Mouse (Mus musculus): Measurements from ENCODE around the gene Ube2r2.

The Ube2r2 gene

DNA sequence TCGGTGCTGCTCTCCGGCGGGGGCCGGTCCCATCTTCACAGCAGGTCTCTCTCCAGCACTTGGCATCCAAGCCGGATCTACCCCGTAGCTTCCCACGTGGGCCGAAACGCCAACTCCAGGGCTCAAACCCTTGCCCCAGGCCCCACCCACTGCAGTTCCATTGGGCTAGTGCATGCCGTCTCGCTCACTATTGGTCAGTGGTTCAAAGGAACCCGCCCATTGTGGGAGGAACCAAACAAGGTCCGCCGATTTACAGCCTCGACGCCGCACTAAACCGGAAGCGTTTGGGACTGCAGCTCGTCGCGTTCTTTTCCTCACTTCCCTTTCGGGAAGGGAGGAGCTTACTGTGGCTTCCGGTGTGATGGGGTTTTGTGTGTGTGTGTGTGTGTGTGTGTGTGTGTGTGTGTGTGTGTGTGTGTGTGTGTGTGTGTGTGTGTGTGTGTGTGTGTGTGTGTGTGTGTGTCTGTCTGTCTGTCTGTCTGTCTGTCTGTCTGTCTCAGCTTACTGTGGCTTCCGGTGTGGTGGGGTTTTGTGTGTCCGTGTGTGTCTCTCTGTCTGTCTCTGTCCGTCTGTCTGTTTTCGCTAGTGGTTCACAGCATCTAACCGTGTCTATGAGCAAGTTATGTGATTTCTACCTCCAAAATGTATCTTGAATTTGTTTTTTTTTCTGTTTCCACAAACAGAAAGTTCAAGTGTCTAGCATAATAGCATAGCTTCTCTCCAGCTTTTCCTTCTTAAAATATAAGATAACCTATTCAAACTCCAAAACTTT is 11.2 kb upstream of the Ube2r2 start, which contains the start of gene Nol6:
TSS of gene Nol6 (minus strand) at position 276 of the 772 bp plus-strand sequence.
- DNase-seq = peak; percentile 99

DNA sequence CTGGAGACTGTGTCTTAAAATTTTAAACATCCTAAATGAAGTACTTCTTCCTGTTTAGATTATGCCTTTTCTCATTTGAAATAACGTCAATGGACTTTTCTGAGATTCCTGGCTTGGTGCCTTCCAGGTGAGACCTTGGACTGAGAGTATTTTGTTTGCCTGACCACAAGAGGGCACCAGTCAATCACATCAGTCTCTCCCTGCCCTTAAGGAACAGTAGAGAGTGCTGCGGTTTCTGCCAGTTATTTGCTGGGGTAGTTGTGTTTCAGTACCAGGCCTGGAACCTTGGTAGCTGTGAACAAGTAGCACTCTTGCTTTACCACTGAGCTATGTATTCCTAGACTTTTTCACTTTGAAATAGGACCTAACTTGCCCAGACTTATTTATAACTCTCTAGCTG is 6.1 kb upstream of the Ube2r2 start:
- DNase-seq = peak; percentile 63

DNA sequence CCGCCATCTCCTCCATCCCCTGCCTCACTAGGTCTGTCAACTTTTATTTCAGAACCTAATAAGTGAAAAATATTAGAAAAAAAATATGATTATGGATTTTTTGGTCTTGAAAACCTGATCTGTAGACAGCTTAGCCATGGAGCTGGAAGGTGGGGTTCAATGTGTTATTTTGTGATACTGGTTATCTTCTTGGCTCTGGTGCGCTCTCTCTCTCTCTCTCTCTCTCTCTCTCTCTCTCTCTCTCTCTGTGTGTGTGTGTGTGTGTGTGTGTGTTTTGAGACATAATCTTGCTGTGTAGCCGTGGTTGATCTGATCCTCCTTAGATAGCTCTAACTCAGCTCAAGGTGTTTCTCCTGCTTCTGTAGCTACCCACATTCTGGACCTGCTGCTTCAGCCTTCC is 5.7 kb upstream of the Ube2r2 start:
- no peak for DNase-seq

DNA sequence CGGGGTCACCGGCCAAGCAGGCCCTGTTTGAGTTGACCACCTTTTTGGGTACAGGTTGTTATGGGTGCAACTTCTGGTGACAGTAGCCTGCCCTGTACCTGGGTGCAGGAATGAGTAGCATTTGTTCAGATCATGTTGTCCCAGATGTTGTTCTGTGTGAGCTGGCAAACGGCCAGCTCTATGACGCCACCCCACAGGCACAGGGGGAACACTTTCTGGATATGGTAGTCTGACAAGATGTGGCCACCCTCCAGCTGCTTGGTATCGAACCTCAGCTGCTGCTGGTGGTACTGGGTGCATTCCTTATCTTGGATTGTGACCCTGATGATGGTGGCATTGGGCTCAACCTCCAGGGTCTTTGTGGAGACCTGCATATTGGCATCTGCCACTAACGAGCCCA is 3.1 kb upstream of the Ube2r2 start:
- DNase-seq = no peak

DNA sequence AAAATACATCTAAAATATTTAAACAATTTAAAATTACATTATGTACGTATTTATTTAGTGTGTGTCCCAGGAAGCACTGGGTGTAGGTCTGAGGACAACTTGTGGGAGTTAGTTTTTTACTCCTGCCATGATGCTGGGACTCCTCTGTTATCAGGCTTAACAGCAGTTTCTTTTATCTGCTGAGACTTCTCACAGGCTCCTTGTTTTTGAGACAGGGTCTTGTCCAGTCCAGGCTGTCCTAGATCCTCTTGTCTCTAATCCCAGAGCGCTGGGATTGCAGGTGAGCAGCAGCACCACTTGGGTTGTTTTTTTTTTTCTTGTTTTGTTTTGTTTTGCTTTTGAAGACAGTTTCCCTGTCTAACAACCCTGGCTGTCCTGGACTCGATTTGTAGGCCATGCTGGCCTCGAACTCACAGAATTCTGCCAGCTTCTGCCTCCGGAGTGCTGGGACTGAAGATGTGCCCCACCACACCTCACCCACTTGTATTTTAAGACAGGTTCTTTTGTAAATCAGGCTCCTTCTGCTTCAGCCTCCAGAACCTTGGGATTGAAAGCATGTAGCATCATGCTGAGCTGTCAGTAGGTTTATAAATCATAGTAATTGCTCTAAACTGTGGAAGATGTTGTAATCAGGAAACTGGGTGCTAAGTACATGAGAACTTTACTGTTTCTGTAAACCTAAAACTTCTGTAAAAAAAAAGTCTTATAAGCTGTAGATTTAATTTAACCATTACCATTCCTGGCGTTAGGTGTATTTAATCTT is 1.8 kb upstream of the Ube2r2 start:
- no peak for DNase-seq

DNA sequence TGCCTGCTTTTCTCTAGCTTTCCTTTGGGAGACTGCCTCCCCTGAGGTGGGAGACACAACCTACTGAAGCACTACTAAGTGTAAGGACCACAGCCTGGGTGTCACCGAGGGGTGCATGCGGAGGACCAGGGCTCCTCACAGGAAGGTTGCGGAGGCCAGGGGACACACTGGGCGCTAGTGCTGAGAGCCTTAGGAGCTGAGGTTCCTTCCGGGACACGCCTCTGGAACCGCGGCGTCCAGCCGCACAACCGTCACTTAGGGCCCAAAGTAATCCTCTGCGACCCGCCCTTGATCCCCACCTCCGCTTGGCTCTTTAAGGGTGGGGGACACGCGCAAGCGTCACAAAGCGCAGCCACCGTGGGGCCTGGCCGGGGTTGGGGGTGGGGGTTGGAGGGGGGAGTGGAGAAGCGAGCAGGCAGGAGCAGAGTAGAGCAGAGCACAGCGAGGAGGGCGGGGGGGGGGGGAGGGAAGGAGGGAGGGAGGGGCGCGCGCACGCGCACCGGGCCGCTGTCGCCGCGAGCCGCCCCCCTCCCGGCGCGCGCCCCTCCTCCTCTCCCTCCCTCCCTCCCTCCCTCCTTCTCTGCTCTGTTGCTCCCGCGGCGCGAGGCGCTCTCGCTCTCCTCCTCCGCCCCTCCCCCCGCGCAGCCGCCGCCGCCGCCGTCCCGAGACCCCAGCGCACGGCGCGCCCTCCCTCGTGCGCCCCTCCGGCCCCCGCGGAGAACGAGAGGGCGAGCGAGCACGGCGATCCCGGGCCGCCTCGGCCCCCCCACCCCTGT is 420 bp upstream of the Ube2r2 start:
- peak; percentile 78 for DNase-seq

DNA sequence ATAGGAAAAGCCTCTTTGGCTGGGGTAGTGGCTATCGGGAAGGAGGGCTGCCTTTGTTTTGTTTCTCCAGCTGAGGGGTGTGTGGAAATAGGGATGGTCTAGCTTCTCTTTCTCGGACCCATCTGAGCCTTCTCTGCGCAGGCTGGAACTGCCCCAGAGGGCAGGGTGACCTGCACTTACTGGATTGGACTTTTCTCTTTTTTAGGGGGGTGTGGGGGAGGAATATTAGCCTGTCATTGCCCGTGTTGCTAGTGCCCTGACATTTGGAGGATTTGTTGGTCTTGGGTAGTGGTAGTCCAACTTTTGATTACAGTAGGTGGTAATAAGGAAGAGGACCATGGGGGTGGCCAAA is 887 bp downstream of the Ube2r2 start:
- peak; percentile 59 for DNase-seq

DNA sequence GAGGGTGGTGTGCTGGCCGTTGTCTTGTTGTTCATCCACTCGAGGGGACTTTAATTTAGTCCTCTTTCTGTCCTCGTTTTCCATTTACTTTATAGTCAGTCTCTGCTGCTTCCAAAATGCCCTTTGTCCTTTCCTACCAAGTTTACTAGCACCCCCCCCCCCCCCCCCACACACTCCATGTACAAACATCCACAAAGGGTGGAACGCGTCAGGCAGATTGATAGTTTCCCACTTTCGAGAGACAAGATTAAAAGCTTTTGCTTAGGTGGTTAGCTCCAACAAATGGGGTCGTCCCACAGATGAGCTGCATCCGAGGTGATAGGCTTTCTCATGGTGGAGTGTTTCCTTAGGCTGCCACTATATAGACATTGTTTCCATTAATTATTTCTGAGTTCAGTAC is 1.3 kb downstream of the Ube2r2 start:
- no peak for DNase-seq

DNA sequence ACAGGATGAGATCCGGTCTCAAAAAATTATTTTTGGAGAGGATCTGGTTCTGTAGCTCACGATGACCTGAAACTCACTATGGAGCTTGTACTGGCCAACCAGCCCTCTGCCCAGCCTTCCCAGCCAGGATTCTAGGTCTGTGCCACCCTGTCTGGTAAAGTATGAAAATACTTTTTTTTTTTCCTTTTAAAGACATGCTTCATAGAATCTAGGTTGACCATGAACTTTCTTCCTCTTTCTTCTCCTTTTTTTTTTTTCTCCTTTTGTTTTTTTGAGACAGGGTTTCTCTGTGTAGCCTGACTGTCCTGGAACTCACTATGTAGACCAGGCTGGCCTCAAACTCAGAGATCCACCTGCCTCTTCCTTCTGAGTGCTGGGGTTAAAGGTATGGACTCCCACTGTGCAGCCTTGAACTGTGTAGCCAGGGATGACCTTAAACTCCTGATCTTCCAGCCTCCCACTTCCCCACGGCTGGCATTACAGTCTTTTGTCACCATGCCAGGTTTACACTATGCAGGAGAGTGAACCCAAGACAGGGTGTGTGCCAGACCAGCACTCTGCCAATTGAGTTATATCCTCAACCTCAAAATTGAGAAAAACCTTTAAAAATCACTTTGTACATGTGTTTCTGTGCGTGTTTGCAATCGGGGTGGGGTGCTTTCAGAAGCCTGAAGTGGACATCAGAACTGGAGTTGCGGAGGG is 4.8 kb downstream of the Ube2r2 start:
- no peak for DNase-seq

DNA sequence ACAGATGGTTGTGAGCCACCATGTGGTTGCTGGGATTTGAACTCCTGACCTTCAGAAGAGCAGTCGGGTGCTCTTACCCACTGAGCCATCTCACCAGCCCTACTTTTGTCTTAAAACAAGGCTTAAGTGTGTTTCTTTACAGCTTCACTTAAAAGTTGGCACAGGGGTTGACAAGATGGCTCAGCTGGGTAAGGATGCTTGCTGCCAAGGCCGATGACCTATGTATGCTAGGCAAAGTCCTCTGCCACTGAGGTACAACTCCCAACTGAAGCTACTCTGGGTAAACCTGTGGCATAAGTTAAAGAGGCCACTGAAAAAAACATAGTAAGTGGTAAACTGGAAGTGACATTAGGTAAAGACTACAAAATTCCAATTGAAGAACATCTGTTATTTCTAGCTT is 7.1 kb downstream of the Ube2r2 start:
- DNase-seq = no peak

DNA sequence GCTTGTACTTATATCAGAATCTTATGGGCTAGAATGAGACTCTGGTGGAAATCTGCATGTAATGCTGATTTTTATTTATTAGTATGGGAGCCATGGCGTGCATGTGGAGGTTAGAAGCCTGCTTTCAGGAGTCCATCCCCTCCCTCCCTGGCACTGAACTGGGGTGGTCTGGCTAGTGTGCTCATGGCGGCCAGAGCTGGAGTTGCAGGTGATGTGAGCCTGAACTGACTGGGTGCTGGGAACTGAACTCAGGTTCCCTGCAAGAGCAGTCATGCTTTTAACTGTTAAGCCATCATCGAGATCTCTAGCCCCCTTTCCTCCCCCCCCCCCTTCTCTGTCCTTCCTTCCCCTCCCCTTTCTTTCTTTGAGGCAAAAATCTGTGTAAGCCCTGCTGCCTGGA is 14.3 kb downstream of the Ube2r2 start:
- DNase-seq = no peak

DNA sequence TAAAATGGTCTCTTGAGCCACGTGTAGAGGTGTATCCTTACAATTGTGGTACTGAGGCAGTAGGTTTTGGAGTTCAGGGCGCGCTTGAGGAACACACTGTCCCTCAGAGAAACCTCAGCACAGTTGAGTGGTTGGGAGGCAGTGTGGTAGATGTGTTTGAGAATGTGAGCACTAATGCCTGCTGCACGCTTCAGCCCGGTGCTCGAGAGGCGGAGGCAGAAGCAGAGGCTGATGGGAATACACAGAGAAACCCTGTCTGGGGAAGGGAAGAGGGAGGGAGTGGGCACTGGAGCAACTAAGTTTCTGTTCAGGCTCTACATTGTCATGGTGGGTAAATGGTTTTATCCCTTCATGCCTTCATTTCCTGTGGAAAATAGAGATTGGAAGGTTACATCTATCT is 15.6 kb downstream of the Ube2r2 start:
- DNase-seq = no peak

DNA sequence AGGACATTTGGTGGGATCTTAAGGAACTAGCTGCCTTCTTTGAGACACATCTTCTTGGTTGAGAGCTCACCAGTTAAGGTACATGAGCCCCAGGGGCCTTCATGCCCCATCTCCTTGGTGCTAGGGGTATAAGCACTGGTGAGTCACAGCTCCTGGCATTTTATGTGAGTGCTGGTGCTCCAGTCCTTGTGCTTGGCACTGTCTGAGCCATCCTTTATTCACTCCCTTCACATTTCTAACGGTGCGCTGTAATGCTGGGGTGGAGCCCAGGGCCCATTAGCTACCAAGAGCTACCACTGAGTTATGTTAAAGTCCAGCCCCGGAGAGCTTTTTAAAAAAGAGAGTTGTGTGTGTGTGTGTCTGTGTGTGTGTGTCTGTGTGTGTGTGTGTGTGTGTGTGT is 17.6 kb downstream of the Ube2r2 start:
- DNase-seq = no peak

DNA sequence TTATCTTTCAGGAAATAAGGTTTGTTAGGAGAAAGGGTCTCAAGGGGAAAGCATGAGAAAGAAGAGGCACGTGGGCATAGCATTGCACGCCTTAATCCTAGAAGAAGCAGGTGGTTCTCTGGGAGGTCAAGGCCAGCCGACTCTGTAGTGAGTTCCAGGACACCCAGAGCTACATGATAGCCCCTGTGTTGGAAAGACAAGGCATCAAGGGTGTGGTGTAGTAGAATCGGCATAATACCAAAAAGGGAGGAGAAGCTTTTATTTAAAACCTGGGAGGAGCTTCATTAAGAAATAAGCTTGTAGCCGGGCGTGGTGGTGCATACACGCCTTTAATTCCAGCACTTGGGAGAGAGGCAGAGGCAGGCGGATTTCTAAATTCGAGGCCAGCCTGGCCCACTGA is 21.4 kb downstream of the Ube2r2 start:
- no peak for DNase-seq

DNA sequence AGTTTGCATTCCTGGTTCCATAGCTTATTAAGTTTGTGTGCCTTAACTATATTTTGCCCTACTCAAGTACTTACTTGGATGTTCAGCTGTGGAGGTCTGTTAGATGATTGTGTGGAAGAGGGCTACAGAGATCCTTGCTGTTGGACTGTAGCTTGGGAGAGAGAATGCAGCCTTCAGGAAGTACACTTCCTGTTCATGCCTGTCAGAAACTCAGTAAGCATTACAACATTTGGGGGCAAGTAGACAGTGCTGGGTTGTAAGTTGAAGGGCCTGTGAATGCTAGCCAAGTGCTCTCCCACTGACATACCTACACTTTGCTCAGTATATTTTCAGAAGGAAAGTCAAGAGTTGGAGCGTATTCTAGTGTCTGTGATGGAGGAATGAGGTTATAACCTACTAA is 22.7 kb downstream of the Ube2r2 start:
- DNase-seq = no peak

DNA sequence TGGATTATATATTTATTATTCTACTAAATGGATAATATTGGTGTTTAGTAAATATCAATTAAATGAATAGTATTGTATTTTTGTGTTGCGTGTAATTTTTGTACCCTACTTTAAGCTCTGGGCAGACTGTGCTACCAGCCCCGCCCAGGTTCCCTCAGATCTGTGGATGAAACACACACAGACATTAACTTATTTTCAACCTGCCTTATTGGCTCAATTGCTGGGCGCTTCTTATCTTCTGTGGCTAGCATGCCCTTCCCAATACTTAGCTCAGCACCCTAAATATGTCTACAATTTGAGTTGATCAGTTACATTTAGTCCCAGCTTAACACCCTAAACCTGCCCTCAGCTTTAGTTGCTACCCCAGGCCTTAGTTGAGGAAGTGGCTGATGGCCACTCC is 25.7 kb downstream of the Ube2r2 start:
- no peak for DNase-seq

DNA sequence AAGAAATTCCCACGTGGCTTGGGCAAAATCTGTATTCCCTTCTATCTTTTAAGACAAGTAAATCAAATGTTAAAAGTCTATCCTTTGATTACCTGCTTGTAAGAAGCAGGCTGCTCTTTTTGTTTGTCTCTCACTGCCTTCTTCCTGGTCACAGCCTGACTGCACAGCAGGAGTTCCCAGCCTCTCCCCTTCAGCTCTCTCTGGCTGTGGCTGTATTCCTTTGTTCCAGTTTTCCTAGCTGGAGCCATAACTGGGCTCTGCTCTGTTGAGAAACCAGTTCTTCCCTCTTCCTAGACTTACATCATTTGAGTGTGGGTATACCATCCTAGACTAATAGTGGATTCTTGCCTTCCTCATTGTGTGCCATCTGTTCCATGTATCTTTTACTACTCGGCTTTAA is 29.4 kb downstream of the Ube2r2 start:
- DNase-seq = peak; percentile 58

DNA sequence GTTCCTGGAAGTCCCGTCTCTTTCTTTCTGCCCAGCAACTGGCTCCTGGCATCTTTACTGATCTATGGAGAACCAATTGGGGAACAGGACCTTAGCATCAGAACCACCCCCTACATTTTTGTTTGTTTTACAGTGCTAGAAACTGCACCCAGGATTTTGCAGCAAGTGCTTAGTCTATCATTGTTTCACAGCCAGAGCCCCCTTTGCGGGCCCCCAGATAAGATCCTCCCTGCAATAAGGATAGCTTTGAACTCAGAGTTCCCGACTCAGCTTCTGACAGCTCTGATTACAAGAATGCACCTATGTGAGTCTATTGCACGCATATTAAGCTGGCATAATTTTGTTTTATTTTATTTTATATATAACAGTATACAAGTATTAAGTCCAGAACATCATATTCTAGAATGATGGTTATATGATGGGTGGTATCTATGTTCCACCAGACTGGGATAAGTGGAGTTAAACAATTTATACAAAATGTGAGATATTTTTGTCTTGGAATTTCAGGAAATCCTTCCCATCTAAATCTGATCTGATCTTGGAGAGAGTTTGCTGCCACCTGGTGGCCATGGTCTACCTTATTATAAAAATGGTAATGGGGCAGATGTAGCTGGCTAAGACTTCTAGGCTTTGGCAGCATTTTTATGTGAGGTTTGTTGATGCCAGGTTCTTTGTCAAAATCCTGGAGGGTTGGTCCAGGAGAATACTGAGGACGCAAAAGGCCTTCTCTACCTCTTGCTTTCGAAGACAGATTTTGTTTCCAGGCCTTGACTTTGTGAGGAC is 30.3 kb downstream of the Ube2r2 start:
- DNase-seq = peak; percentile 80

DNA sequence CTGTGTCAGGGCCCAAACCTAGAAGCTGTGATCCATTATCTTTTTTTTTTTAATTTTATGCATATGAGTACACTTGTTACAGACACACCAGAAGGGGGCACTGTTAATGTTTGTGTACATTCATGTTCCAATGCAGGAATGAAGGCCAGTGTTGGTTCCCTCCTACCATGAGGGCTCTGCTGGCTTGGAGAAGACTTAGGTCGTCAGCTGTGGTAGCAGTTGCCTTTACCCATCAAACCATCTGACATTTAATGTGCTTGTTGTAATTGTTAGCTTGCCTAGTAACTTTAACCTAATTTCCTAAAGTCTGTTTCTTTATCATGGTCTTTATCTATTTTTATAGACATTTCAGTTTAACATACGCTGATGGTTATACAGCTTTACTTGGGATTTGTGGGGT is 35.4 kb downstream of the Ube2r2 start:
- no peak for DNase-seq

DNA sequence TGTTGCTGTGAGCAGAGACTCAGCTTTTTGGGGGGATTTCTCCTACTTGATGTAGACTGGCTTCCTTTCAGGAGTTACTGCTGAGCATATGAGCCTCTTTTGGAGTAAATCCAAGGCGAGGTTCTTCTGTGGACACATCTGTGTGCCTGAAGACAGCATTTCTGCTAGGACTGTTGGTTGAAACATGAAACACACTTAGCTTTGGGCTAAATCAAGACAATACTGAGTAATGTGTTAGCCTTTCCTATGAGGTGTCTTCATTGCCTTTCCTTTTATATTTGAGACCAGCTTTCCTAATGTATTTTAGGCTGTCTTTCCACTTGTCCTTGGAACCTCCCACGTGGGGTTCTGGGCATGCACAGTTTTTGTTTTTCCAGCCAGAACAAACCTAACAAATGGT is 39.1 kb downstream of the Ube2r2 start:
- DNase-seq = no peak

DNA sequence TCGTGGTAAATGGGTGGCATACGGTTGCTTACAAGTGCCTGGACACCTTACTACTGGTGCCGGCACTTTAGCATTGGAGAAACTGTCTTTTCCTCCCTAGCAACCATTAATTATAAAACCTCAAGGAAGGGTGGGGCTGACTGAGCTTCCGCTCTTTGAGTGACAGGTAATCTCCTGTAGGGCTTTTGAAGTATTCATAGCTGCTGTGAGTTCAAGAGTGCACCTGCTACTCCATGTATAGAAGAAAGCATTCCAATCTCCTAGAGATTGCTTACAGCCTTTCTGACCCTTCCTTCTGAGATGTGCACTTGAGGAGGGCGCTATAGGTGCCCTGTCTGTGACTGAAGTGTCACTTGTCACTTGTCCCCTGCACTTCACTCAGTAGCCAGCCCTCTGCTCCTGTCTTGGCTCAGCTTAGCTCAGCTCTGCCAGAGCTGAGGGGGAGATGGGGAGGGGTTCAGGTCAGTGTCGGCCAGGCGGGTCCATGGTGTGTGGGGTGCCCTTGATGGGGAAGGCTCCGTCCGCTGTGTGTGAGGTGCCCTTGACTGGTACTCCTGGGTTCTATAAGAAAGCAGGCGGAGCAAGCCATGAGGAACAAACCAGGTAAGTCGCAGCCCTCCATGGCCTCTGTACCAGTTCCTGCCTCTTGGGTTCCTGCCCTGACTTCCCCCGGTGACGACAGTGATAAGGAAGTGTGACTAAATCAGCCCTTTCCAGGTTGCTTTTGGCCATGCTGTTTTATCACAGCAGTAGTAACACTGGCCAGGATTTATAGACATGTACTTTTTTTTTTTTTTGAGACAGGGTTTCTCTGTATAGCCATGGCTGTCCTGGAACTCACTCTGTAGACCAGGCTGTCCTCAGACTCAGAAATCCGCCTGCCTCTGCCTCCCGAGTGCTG is 44.5 kb downstream of the Ube2r2 start:
- no peak for DNase-seq

Measured in cerebellum, adult 11-12 months (tissue).